In genomic region chr17:9398551-9398950, GRCm38 (mm10) we compare ENCODE assay signal across 25 mouse cellular contexts. TPM values are rescaled to one million over a fixed set of nuclear protein-coding genes. Genes with fewer than 3 reads are reported as not detected.
"Had no signal": no experiment of that assay in that cellular context is flagged by ENCODE, and none has a peak within 500 bp of the region (broad histone marks: within the 10 kb centered on the region; RNA-seq: fewer than 3 reads in every experiment).

No protein-coding gene starts in this region.

- H3K36me3 ChIP-seq: limb, embryonic 15.5 days; liver, embryonic 12.5 days; midbrain, embryonic 15.5 days; neural tube, embryonic 12.5 days had no signal

- H3K27ac ChIP-seq: limb, embryonic 15.5 days; liver, embryonic 12.5 days; macrophage; midbrain, embryonic 15.5 days; neural tube, embryonic 12.5 days; stomach, postnatal 0 days had no signal

- DNase-seq: kidney, postnatal 36 days; layer of hippocampus, adult 9-11 months; layer of hippocampus, postnatal 36 days; lung, embryonic 14.5 days; lung, postnatal 10 days; right cerebral cortex, adult 18-20 months; right cerebral cortex, postnatal 25 days; thymus, postnatal 14 days had no signal

- H3K4me1 ChIP-seq: limb, embryonic 15.5 days; liver, embryonic 12.5 days; megakaryocyte, embryonic 14.5 days; midbrain, embryonic 15.5 days; neural tube, embryonic 12.5 days had no signal

- H3K9ac ChIP-seq: limb, embryonic 15.5 days; liver, embryonic 12.5 days; lung, embryonic 14.5 days; midbrain, embryonic 15.5 days; neural tube, embryonic 12.5 days had no signal

- H3K4me2 ChIP-seq: limb, embryonic 15.5 days; liver, embryonic 12.5 days; lung, embryonic 14.5 days; midbrain, embryonic 11.5 days; midbrain, embryonic 15.5 days; neural tube, embryonic 12.5 days had no signal

- ATAC-seq: liver, embryonic 12.5 days; midbrain, embryonic 15.5 days had no signal

- H3K27me3 ChIP-seq: limb, embryonic 15.5 days; liver, embryonic 12.5 days; megakaryocyte, embryonic 14.5 days; midbrain, embryonic 15.5 days; neural tube, embryonic 12.5 days had no signal

- H3K4me3 ChIP-seq: limb, embryonic 15.5 days; liver, embryonic 12.5 days; megakaryocyte, embryonic 14.5 days; midbrain, embryonic 15.5 days; neural tube, embryonic 12.5 days had no signal

- H3K9me3 ChIP-seq: limb, embryonic 15.5 days; liver, embryonic 12.5 days; midbrain, embryonic 15.5 days; neural tube, embryonic 12.5 days had no signal

RNA-seq across cellular contexts. Expression of gene Gm17728, which starts 23.3 kb away (rescaled TPM):
- total RNA-seq: layer of hippocampus, adult 18-20 months; layer of hippocampus, postnatal 36 days; left cerebral cortex, adult 8-10 months; left cerebral cortex, postnatal 25 days; monocyte, adult 5-6 weeks; neutrophil, adult 5-6 weeks had no signal
- polyA plus RNA-seq: kidney, embryonic 16.5 days; limb, embryonic 11.5 days; limb, embryonic 15.5 days; liver, embryonic 12.5 days; liver, embryonic 16.5 days; lung, embryonic 14.5 days; macrophage; midbrain, embryonic 11.5 days; midbrain, embryonic 15.5 days; neural tube, embryonic 12.5 days; small intestine, adult 2 months; stomach, postnatal 0 days had no signal
